Mouse (Mus musculus): ENCODE results near the gene Ctsw. TPM values are rescaled to one million over a fixed set of nuclear protein-coding genes. Genes with fewer than 3 reads are reported as not detected.
A peak's percentile ranks its signal among the peaks of the same experiment; 100 is the strongest.

Gene Ctsw
- polyA plus RNA-seq, 2 experiments = 0.33 to 0.96 TPM

DNA sequence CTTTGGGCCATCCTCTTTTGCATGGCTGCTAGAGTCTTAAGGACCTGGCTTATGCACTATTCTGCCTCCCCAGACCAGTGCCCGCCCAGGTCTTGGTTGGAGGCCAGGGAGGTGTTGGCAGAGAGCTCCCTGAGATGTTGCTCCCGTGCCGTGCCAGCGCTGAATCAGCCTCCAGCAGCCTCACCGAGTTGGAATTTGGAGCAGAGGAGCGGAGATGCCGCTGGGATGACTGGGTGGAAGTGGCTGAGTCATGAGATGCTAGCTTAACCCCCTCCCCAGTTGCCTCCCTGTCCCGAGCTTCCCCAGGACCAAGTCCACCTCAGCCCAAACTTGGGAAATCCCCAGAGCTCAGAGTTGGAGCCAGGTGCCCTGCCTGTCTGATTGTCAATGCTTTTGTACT lies 38.5 kb downstream of the Ctsw start:
- Histone ChIP-seq H3K27ac (replicated peaks; ENCODE audit: low read depth, low read length) (no peak overlapping the region), H3K4me3 (replicated peaks; ENCODE audit: low read length) (no peak overlapping the region), H3K9me3 (ENCODE audit: control insufficient read depth, low read length) (no peaks in the 10 kb centered on the region), H3K4me1 (ENCODE audit: control insufficient read depth, insufficient read depth, low read length) (peaks cover 23% of the 10 kb centered on the region), H3K4me2 (replicated peaks; ENCODE audit: low read depth, low read length, severe bottlenecking) (no peak overlapping the region), H3K9ac (ENCODE audit: low read depth, low read length, severe bottlenecking) (no peak overlapping the region), H3K36me3 (ENCODE audit: control insufficient read depth, insufficient read depth, low read length) (peaks cover 23% of the 10 kb centered on the region), H3K27me3 (ENCODE audit: control insufficient read depth, insufficient read depth, low read length) (no peaks in the 10 kb centered on the region)
- DNase-seq (ENCODE audit: low spot score) (no peak), ATAC-seq (ENCODE audit: low FRiP score, low read depth) (no peak)
- no peak for TF ChIP-seq POLR2A (IDR thresholded peaks at IDR 0.05; ENCODE audit: borderline replicate concordance, extremely low read depth, insufficient read depth, insufficient read length)
- 75% methylated on average over 8 of the region's 8 CpGs for WGBS

DNA sequence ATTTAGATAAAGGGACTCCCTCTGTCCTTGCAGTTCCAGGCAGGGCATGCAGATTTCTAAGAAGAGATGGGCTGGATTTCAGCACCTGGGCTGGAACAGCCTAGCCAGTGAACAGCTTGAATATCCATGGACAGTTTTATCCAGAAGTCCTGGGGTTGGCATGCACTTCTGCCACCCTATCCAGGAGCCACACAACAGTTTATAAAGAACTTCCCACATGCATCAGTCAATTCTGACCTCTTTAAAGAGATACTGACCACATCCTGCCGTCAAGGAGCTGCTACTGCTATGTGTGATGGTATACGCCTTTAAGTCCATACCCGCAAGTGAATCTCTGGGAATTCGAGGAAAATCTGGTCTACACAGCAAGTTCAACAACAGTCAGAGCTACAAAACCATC lies 39.1 kb downstream of the Ctsw start:
- Histone ChIP-seq H3K9me3 (ENCODE audit: control insufficient read depth, low read length) (no peaks in the 10 kb centered on the region), H3K27ac (replicated peaks; ENCODE audit: low read depth, low read length) (no peak overlapping the region), H3K9ac (ENCODE audit: low read depth, low read length, severe bottlenecking) (0 out of 2 replicates have a peak overlapping the region, but pooled peaks have one; percentile 2), H3K4me1 (ENCODE audit: control insufficient read depth, insufficient read depth, low read length) (peaks cover 23% of the 10 kb centered on the region), H3K4me3 (replicated peaks; ENCODE audit: low read length) (no peak overlapping the region), H3K27me3 (ENCODE audit: control insufficient read depth, insufficient read depth, low read length) (no peaks in the 10 kb centered on the region), H3K4me2 (replicated peaks; ENCODE audit: low read depth, low read length, severe bottlenecking) (no peak overlapping the region), H3K36me3 (ENCODE audit: control insufficient read depth, insufficient read depth, low read length) (peaks cover 23% of the 10 kb centered on the region)
- no peak for ATAC-seq (ENCODE audit: low FRiP score, low read depth)
- 89% methylated on average over 4 of the region's 4 CpGs for WGBS
- no peak for TF ChIP-seq POLR2A (IDR thresholded peaks at IDR 0.05; ENCODE audit: borderline replicate concordance, extremely low read depth, insufficient read depth, insufficient read length)
- DNase-seq (ENCODE audit: low spot score) = no peak

DNA sequence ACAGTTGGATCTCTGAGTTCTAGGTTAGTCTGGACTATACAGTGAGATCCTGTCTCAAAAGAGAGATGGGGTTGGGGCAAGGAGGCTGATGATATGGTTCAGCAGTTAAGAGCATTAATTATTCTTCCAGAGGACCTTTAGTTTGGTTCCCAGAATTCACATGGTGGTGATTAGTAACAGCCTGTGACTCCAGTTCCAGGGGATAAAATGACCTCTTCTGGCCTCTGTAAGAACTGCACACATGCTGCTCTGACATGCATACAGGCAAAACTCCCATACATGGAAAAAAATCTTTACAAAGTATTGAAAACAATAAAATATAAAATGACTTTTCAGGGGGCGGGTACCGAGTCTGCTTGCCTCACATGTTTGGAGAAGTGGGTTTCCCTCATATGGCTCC lies 40.2 kb downstream of the Ctsw start:
- H3K36me3 ChIP-seq (ENCODE audit: control insufficient read depth, insufficient read depth, low read length) = peaks cover 26% of the 10 kb centered on the region
- no peak overlapping the region for H3K27ac ChIP-seq (replicated peaks; ENCODE audit: low read depth, low read length)
- 80% methylated on average over 2 of the region's 2 CpGs for WGBS
- H3K27me3 ChIP-seq (ENCODE audit: control insufficient read depth, insufficient read depth, low read length) = no peaks in the 10 kb centered on the region
- H3K4me3 ChIP-seq (replicated peaks; ENCODE audit: low read length) = no peak overlapping the region
- DNase-seq (ENCODE audit: low spot score) = peak; percentile 27
- no peak overlapping the region for H3K4me2 ChIP-seq (replicated peaks; ENCODE audit: low read depth, low read length, severe bottlenecking)
- no peak for TF ChIP-seq POLR2A (IDR thresholded peaks at IDR 0.05; ENCODE audit: borderline replicate concordance, extremely low read depth, insufficient read depth, insufficient read length)
- no peak for ATAC-seq (ENCODE audit: low FRiP score, low read depth)
- H3K4me1 ChIP-seq (ENCODE audit: control insufficient read depth, insufficient read depth, low read length) = peaks cover 22% of the 10 kb centered on the region
- H3K9ac ChIP-seq (ENCODE audit: low read depth, low read length, severe bottlenecking) = no peak overlapping the region
- H3K9me3 ChIP-seq (ENCODE audit: control insufficient read depth, low read length) = no peaks in the 10 kb centered on the region

DNA sequence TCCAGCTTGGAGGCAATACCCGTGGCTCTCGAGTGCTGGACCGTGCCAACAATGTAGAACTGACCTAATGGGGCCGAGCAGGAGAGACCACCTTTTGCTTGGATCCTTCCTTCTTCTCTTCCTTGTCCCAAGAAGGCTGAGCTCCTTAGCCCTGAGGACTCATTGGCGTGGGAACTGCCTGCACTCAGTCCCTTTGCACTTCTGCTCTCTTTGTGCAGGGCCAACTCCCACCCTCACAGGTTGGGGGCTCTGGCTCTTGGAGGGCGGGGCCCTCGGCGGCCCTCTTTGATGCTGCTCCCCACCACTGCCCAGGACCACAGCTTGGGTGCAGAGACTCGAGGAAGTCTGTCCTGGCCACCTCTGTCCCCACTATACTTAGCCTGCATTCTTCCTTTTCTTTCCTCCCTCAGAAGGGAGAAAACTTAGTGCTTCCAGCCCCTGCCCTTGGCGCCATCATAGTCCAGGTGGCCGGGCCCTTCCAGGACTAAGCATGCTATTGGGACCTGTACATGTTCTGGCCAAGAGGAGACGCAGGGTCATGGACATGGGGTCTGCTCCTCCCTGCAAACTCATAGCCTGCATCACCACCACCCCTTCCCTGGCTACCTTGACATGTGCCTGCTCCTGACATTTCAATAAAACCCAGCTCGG lies 41.5 kb downstream of the Ctsw start:
- no peak overlapping the region for H3K27ac ChIP-seq (replicated peaks; ENCODE audit: low read depth, low read length)
- H3K27me3 ChIP-seq (ENCODE audit: control insufficient read depth, insufficient read depth, low read length) = no peaks in the 10 kb centered on the region
- WGBS = 93% methylated on average over 13 of the region's 13 CpGs
- no peak for ATAC-seq (ENCODE audit: low FRiP score, low read depth)
- no peak for DNase-seq (ENCODE audit: low spot score)
- H3K9me3 ChIP-seq (ENCODE audit: control insufficient read depth, low read length) = no peaks in the 10 kb centered on the region
- peaks cover 19% of the 10 kb centered on the region for H3K4me1 ChIP-seq (ENCODE audit: control insufficient read depth, insufficient read depth, low read length)
- H3K9ac ChIP-seq (ENCODE audit: low read depth, low read length, severe bottlenecking) = no peak overlapping the region
- TF ChIP-seq POLR2A (IDR thresholded peaks at IDR 0.05; ENCODE audit: borderline replicate concordance, extremely low read depth, insufficient read depth, insufficient read length) = no peak
- no peak overlapping the region for H3K4me2 ChIP-seq (replicated peaks; ENCODE audit: low read depth, low read length, severe bottlenecking)
- peak overlapping the region; percentile 91 for H3K4me3 ChIP-seq (replicated peaks; ENCODE audit: low read length)
- peaks cover 39% of the 10 kb centered on the region for H3K36me3 ChIP-seq (ENCODE audit: control insufficient read depth, insufficient read depth, low read length)

DNA sequence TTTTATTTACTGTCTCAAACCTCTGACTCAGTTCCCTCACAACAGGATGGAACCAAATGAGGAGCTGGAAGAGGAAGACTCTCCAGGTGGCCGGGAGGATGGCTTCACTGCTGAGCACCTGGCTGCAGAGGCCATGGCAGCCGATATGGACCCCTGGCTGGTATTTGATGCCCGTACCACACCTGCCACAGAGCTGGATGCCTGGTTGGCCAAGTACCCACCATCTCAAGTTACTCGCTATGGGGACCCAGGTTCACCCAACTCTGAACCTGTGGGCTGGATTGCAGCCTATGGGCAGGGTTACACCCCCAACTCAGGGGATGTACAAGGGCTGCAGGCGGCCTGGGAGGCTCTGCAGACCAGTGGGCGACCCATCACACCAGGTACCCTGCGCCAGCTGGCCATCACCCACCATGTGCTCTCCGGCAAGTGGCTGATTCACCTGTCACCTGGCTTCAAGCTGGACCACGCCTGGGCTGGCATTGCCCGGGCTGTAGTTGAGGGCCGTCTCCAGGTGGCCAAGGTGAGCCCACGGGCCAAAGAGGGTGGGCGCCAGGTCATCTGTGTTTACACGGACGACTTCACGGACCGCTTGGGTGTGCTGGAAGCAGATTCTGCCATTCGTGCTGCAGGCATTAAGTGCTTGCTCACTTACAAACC lies 42.3 kb downstream of the Ctsw start:
- Histone ChIP-seq H3K27ac (replicated peaks; ENCODE audit: low read depth, low read length) (no peak overlapping the region; the same call in 1 of the 2 replicates), H3K4me1 (ENCODE audit: control insufficient read depth, insufficient read depth, low read length) (peaks cover 19% of the 10 kb centered on the region), H3K27me3 (ENCODE audit: control insufficient read depth, insufficient read depth, low read length) (no peaks in the 10 kb centered on the region), H3K4me3 (replicated peaks; ENCODE audit: low read length) (peak overlapping the region; percentile 91), H3K36me3 (ENCODE audit: control insufficient read depth, insufficient read depth, low read length) (peaks cover 46% of the 10 kb centered on the region), H3K9me3 (ENCODE audit: control insufficient read depth, low read length) (no peaks in the 10 kb centered on the region), H3K4me2 (replicated peaks; ENCODE audit: low read depth, low read length, severe bottlenecking) (peak overlapping the region; percentile 91), H3K9ac (ENCODE audit: low read depth, low read length, severe bottlenecking) (peak overlapping the region; percentile 90)
- TF ChIP-seq POLR2A (IDR thresholded peaks at IDR 0.05; ENCODE audit: borderline replicate concordance, extremely low read depth, insufficient read depth, insufficient read length) = no peak
- DNase-seq (ENCODE audit: low spot score) (no peak), ATAC-seq (ENCODE audit: low FRiP score, low read depth) (no peak)
- WGBS = 91% methylated on average over 18 of the region's 18 CpGs
